Comparison of ENCODE assay signal across 8 mouse cellular contexts in genomic region chr11:95585281-95585680, GRCm38 (mm10). TPM values are rescaled to one million over a fixed set of nuclear protein-coding genes. Genes with fewer than 3 reads are reported as not detected.
A peak's percentile ranks its signal among the peaks of the same experiment; 100 is the strongest.
DNase-seq lines count a peak whose midpoint lies in the region; ATAC-seq and TF ChIP-seq lines count a peak whose summit lies in the region.

No protein-coding gene starts in this region.

- peak overlapping the region; percentile 71 for H3K4me2 ChIP-seq in kidney, postnatal 0 days (ENCODE audit: low read length)
- H3K4me2 ChIP-seq in midbrain, embryonic 15.5 days, result peak overlapping the region; percentile 97

- under 1% methylated on average over 24 of the region's 24 CpGs for WGBS in kidney, postnatal 0 days
- under 1% methylated on average over 24 of the region's 24 CpGs for WGBS in midbrain, embryonic 15.5 days

- H3K27ac ChIP-seq in kidney, postnatal 0 days, result peak overlapping the region; percentile 25; the same call in 1 of the 2 replicates
- no peak overlapping the region for H3K27ac ChIP-seq in midbrain, embryonic 15.5 days

- H3K9me3 ChIP-seq in megakaryocyte, embryonic 14.5 days, result no peaks in the 10 kb centered on the region
- no peaks in the 10 kb centered on the region for H3K9me3 ChIP-seq in kidney, postnatal 0 days (replicated peaks; ENCODE audit: low read length)
- no peaks in the 10 kb centered on the region for H3K9me3 ChIP-seq in midbrain, embryonic 15.5 days

- 0 out of 2 replicates have a peak overlapping the region, but pooled peaks have one; percentile 35 for H3K9ac ChIP-seq in kidney, postnatal 0 days (ENCODE audit: low read depth, low read length)
- H3K9ac ChIP-seq in midbrain, embryonic 15.5 days, result no peak overlapping the region

- peaks cover 100% of the 10 kb centered on the region for H3K27me3 ChIP-seq in megakaryocyte, embryonic 14.5 days (replicated peaks)
- H3K27me3 ChIP-seq in kidney, postnatal 0 days (ENCODE audit: insufficient read depth, low read length), result peaks cover 21% of the 10 kb centered on the region
- H3K27me3 ChIP-seq in midbrain, embryonic 15.5 days (replicated peaks), result peaks cover 59% of the 10 kb centered on the region

- ATAC-seq in megakaryocyte, adult 5-6 weeks (ENCODE audit: poor library complexity, severe bottlenecking), result no peak
- peak; percentile 33 for ATAC-seq in kidney, postnatal 0 days (replicated peaks; ENCODE audit: low FRiP score, low read depth)
- ATAC-seq in midbrain, embryonic 15.5 days (replicated peaks), result no peak

- H3K4me1 ChIP-seq in megakaryocyte, embryonic 14.5 days, result peaks cover 43% of the 10 kb centered on the region
- H3K4me1 ChIP-seq in kidney, postnatal 0 days (replicated peaks; ENCODE audit: insufficient read depth, low read length), result peaks cover 27% of the 10 kb centered on the region
- H3K4me1 ChIP-seq in midbrain, embryonic 15.5 days, result peaks cover 28% of the 10 kb centered on the region

- no peak for TF ChIP-seq CTCF in kidney, postnatal 0 days (IDR thresholded peaks at IDR 0.05; ENCODE audit: low read depth)

- H3K4me3 ChIP-seq in megakaryocyte, embryonic 14.5 days (replicated peaks), result peak overlapping the region; percentile 14
- H3K4me3 ChIP-seq in kidney, postnatal 0 days (replicated peaks; ENCODE audit: low read depth, low read length), result peak overlapping the region; percentile 21
- H3K4me3 ChIP-seq in midbrain, embryonic 15.5 days, result peak overlapping the region; percentile 50

- DNase-seq in forelimb bud, embryonic 11.5 days (ENCODE audit: low read depth, low spot score), result peak; percentile 81
- DNase-seq in kidney, postnatal 0 days (ENCODE audit: low spot score), result peak; percentile 87
- no peak for DNase-seq in thymus, postnatal 0 days (ENCODE audit: low spot score)
- no peak for DNase-seq in layer of hippocampus, adult 9-10 months (ENCODE audit: low spot score)
- DNase-seq in layer of hippocampus, adult 11-12 months (ENCODE audit: low spot score), result no peak

- no peaks in the 10 kb centered on the region for H3K36me3 ChIP-seq in megakaryocyte, embryonic 14.5 days (replicated peaks; ENCODE audit: low read length)
- no peaks in the 10 kb centered on the region for H3K36me3 ChIP-seq in kidney, postnatal 0 days (ENCODE audit: insufficient read depth, low read length)
- H3K36me3 ChIP-seq in midbrain, embryonic 15.5 days (replicated peaks), result no peaks in the 10 kb centered on the region

RNA-seq across cellular contexts. Expression of gene Ngfr, which starts 2.3 kb away (rescaled TPM):
- polyA plus RNA-seq in megakaryocyte, embryonic 14.5 days (2012; ENCODE audit: insufficient read depth, low replicate concordance), result not detected in 2 replicates
- 0.27 and 0.47 TPM in 2 replicates for total RNA-seq in megakaryocyte, adult 5-6 weeks (2015)
- total RNA-seq in megakaryocyte, adult 5-6 weeks (2017), result 0.08 and 0.40 TPM in 2 replicates
- polyA plus RNA-seq in kidney, postnatal 0 days (2015; fragmentation: Nextera tagmentation; extraction: Ambion mirVana), result 6.2 and 7.6 TPM in 2 replicates
- 14.0 and 15.4 TPM in 2 replicates for polyA plus RNA-seq in midbrain, embryonic 15.5 days (2015; fragmentation: Nextera tagmentation; extraction: Ambion mirVana)
- polyA plus RNA-seq in thymus, postnatal 0 days (2015; fragmentation: Nextera tagmentation; extraction: Ambion mirVana), result 1.1 and 1.2 TPM in 2 replicates

Comparison
In these comparisons a context has a peak if more than half of its experiments do, and no peak if none do; other contexts are left out.
1. DNase-seq: peak in forelimb bud, embryonic 11.5 days (single experiment) and kidney, postnatal 0 days (single experiment); none in thymus, postnatal 0 days (single experiment), layer of hippocampus, adult 9-10 months (single experiment) and layer of hippocampus, adult 11-12 months (single experiment).
2. Peak in every context shown above with its lines, with median percentiles within 50 percentile points of each other: H3K4me3 ChIP-seq.